ENCODE assay signal across 28 mouse cellular contexts in genomic region chr4:102521434-102521833, GRCm38 (mm10).
"Had no signal": no experiment of that assay in that cellular context is flagged by ENCODE, and none has a peak within 500 bp of the region (broad histone marks: within the 10 kb centered on the region; RNA-seq: fewer than 3 reads in every experiment).

No protein-coding gene starts in this region.

- H3K4me2 ChIP-seq: heart, embryonic 11.5 days; heart, embryonic 13.5 days; heart, embryonic 15.5 days; hindbrain, embryonic 12.5 days; hindbrain, embryonic 15.5 days; kidney, embryonic 15.5 days; limb, embryonic 13.5 days; limb, embryonic 15.5 days; liver, embryonic 12.5 days had no signal

- H3K9me3 ChIP-seq: heart, embryonic 13.5 days; heart, embryonic 15.5 days; hindbrain, embryonic 10.5 days; hindbrain, embryonic 12.5 days; hindbrain, embryonic 15.5 days; kidney, embryonic 15.5 days; limb, embryonic 13.5 days; limb, embryonic 15.5 days; liver, embryonic 12.5 days had no signal

- H3K27ac ChIP-seq: gastrocnemius, adult 2 months; heart, adult 2 months; heart, embryonic 13.5 days; heart, embryonic 15.5 days; hindbrain, embryonic 10.5 days; hindbrain, embryonic 12.5 days; hindbrain, embryonic 15.5 days; hindbrain, postnatal 0 days; kidney, embryonic 15.5 days; kidney, postnatal 0 days; limb, embryonic 13.5 days; limb, embryonic 15.5 days; liver, embryonic 12.5 days; liver, embryonic 14.5 days had no signal

- H3K4me3 ChIP-seq: gastrocnemius, adult 2 months; heart, adult 2 months; heart, embryonic 13.5 days; heart, embryonic 15.5 days; hindbrain, embryonic 10.5 days; hindbrain, embryonic 12.5 days; hindbrain, embryonic 15.5 days; kidney, embryonic 15.5 days; limb, embryonic 13.5 days; limb, embryonic 15.5 days; liver, embryonic 12.5 days had no signal

- DNase-seq: gastrocnemius, adult 2 months; gastrocnemius, postnatal 10 days; gastrocnemius, postnatal 25 days; heart, adult 2 months; heart, postnatal 14 days; heart, postnatal 4 days; kidney, adult 11 months; kidney, adult 2 months; kidney, adult 9 months; kidney, postnatal 14 days; kidney, postnatal 36 days; layer of hippocampus, adult 9-11 months; layer of hippocampus, postnatal 36 days; left cerebral cortex, postnatal 4 days had no signal

- H3K36me3 ChIP-seq: heart, embryonic 15.5 days; hindbrain, embryonic 10.5 days; hindbrain, embryonic 12.5 days; hindbrain, embryonic 15.5 days; kidney, embryonic 15.5 days; limb, embryonic 13.5 days; limb, embryonic 15.5 days; liver, embryonic 12.5 days had no signal

- H3K27me3 ChIP-seq: heart, embryonic 13.5 days; heart, embryonic 15.5 days; hindbrain, embryonic 12.5 days; hindbrain, embryonic 15.5 days; kidney, embryonic 15.5 days; limb, embryonic 13.5 days; limb, embryonic 15.5 days; liver, embryonic 12.5 days had no signal

- H3K9ac ChIP-seq: heart, embryonic 13.5 days; heart, embryonic 15.5 days; hindbrain, embryonic 12.5 days; hindbrain, embryonic 15.5 days; kidney, embryonic 15.5 days; limb, embryonic 13.5 days; limb, embryonic 15.5 days; liver, embryonic 12.5 days; liver, embryonic 14.5 days had no signal

- ATAC-seq: hindbrain, postnatal 0 days; intestine, embryonic 16.5 days; liver, embryonic 12.5 days had no signal

- H3K4me1 ChIP-seq: hindbrain, embryonic 10.5 days; hindbrain, embryonic 12.5 days had no signal
